Mouse (Mus musculus) kidney, postnatal 0 days (tissue): ENCODE results near the gene Dhx57. TPM values are rescaled to one million over a fixed set of nuclear protein-coding genes. Genes with fewer than 3 reads are reported as not detected.

Experiments
- ATAC-seq: fragments of 200-750 bp; cut with Nextera tagmentation; replicated peaks from 2 replicates; pipeline ENCODE4 v1.8.0; 2017; ENCODE audit warnings: low read depth, moderate number of reproducible peaks, moderate TSS enrichment, moderate library complexity; ENCODE audit not compliant: low FRiP score
- DNase-seq: peaks from one replicate; pipeline ENCODE4 v3.0.0-alpha.2; 2016; ENCODE audit warnings: low spot score
- H3K27ac ChIP-seq: fragments of 300-500 bp; sonication (generic); 2 replicates; pipeline ENCODE4 v1.5.1; 2014; ENCODE audit warnings: mild to moderate bottlenecking
- H3K27me3 ChIP-seq: fragments of 300-500 bp; sonication (generic); 2 replicates; pipeline ENCODE4 v1.6.1; 2014; ENCODE audit warnings: low read length, mixed read lengths; ENCODE audit not compliant: insufficient read depth
- H3K36me3 ChIP-seq: fragments of 300-500 bp; sonication (generic); 2 replicates; pipeline ENCODE4 v1.6.1; 2014; ENCODE audit warnings: low read length, mixed read lengths; ENCODE audit not compliant: insufficient read depth
- H3K4me1 ChIP-seq: fragments of 300-500 bp; sonication (generic); replicated peaks from 2 replicates; pipeline ENCODE4 v1.6.1; 2014; ENCODE audit warnings: antibody characterized with exemption, low read length, mixed read lengths; ENCODE audit not compliant: insufficient read depth
- H3K4me2 ChIP-seq: fragments of 300-500 bp; sonication (generic); 2 replicates; pipeline ENCODE4 v1.6.1; 2014; ENCODE audit warnings: mild to moderate bottlenecking, low read length, moderate library complexity, mixed read lengths
- H3K4me3 ChIP-seq: fragments of 300-500 bp; sonication (generic); replicated peaks from 2 replicates; pipeline ENCODE4 v1.5.1; 2014; ENCODE audit warnings: low read depth, low read length
- H3K9ac ChIP-seq: fragments of 300-500 bp; sonication (generic); 2 replicates; pipeline ENCODE4 v1.6.1; 2014; ENCODE audit warnings: low read depth, low read length
- H3K9me3 ChIP-seq: fragments of 300-500 bp; sonication (generic); replicated peaks from 2 replicates; pipeline ENCODE4 v1.6.1; 2016; ENCODE audit warnings: low read length, inconsistent platforms, mixed read lengths
- CTCF ChIP-seq: IDR thresholded peaks from 2 replicates; pipeline ENCODE4 v1.5.1; 2016; ENCODE audit warnings: antibody characterized with exemption, low read depth, mild to moderate bottlenecking, moderate library complexity
- WGBS: fragments of 180-500 bp; shearing (Covaris S2); extraction: QIAGEN DNeasy Blood & Tissue Kit; methylation state at CpG from one replicate; pipeline ENCODE4 v1.1.7; 2014; 5-methylcytosine and 5-hydroxymethylcytosine counted together
- polyA plus RNA-seq: library from polyadenylated mRNA; unstranded; fragments of >200 nt; fragmentation: Nextera tagmentation; extraction: Ambion mirVana; gene quantifications from 2 replicates; pipeline ENCODE4 v1.2.1, GENCODE M21; 2015

The Dhx57 gene
- 7.9 and 8.0 TPM in 2 replicates for polyA plus RNA-seq

DNA sequence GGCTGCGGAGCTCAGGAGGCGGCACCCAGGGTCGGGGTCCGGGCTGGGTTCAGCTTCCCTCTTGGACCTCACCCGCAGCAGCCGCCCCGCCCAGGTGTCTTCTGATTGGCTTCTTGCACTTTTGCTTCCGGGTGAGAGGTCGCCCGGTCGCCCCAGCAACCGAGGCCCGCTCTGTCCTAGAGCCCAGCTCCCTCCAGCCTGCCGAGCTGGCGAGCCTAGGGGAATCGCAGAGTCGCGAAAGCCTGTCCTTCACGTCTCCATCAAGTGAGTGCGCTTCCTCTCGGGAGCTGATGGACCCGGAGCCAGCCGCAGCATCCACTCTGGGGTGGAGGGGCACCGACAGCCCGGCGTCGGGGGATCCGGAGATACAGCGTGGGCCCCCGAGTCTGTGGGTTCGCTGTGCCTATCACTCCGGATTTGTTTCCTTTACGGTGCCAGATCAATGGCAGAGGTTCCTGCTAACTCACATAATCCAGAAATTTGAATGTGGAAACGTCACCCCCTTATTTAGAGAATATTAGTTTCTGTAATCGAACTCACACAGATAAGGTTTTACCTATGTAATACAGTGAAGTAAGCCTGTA, at the start of gene Dhx57, which contains the start of gene Morn2:
Gene Dhx57, minus strand, starts transcription at position 403 of the 584 bp plus-strand sequence.
Gene Morn2, plus strand, starts transcription at position 130 of the 584 bp plus-strand sequence.
- H3K27me3 ChIP-seq = no peaks in the 10 kb centered on the region
- no peaks in the 10 kb centered on the region for H3K9me3 ChIP-seq
- peak within 1 kb of the TSS; percentile 91 for H3K4me3 ChIP-seq
- ATAC-seq (peak; percentile 100), DNase-seq (peak; percentile 97)
- no peak for TF ChIP-seq CTCF
- H3K27ac ChIP-seq = peak within 1 kb of the TSS; percentile 79
- WGBS = under 1% methylated on average over 35 of the region's 35 CpGs
- H3K9ac ChIP-seq = peak within 1 kb of the TSS; percentile 87
- peaks cover 4% of the 10 kb centered on the region; the same call in 1 of the 2 replicates for H3K4me1 ChIP-seq
- peak within 1 kb of the TSS; percentile 86 for H3K4me2 ChIP-seq
- no peaks in the 10 kb centered on the region for H3K36me3 ChIP-seq

GRCm38 (mm10) chr17:80332386-80332785, 42.1 kb upstream of the Dhx57 start:
- Histone ChIP-seq H3K4me3 (no peak overlapping the region), H3K36me3 (no peaks in the 10 kb centered on the region), H3K27me3 (no peaks in the 10 kb centered on the region), H3K9me3 (no peaks in the 10 kb centered on the region), H3K4me1 (no peaks in the 10 kb centered on the region), H3K27ac (no peak overlapping the region), H3K9ac (no peak overlapping the region), H3K4me2 (no peak overlapping the region)
- ATAC-seq (no peak), DNase-seq (no peak)
- peak; percentile 51 for TF ChIP-seq CTCF
- WGBS = 82% methylated on average over 2 of the region's 2 CpGs

DNA sequence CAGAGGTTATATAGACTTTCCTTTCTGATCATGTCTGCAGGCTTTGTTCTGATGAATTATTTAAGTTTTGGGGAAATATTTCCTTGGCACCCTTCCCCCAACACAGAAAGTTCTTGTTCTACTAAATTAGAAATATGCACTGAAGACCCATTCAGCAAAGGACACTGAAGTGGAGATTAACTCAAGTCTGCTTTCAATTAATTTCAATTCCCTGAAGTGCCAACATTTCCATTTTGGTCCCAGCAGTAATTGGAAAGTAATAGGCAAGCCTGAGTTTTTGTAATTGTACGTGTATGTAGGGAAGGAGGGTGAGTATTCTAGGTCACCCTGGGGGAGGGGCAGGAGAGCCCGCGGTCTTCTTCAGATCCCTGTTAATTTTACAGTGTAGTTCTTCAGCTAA, 36.2 kb upstream of the Dhx57 start:
- 84% methylated on average over 3 of the region's 3 CpGs for WGBS
- no peak overlapping the region for H3K4me3 ChIP-seq
- no peaks in the 10 kb centered on the region for H3K36me3 ChIP-seq
- DNase-seq = no peak
- no peaks in the 10 kb centered on the region for H3K9me3 ChIP-seq
- no peak overlapping the region for H3K27ac ChIP-seq
- H3K27me3 ChIP-seq = no peaks in the 10 kb centered on the region
- H3K9ac ChIP-seq = no peak overlapping the region
- ATAC-seq = no peak
- H3K4me1 ChIP-seq = no peaks in the 10 kb centered on the region
- TF ChIP-seq CTCF = no peak
- no peak overlapping the region for H3K4me2 ChIP-seq

- Histone ChIP-seq H3K36me3 (no peaks in the 10 kb centered on the region), H3K9ac (no peak overlapping the region), H3K4me3 (no peak overlapping the region), H3K27ac (no peak overlapping the region), H3K4me1 (no peaks in the 10 kb centered on the region), H3K4me2 (no peak overlapping the region), H3K27me3 (no peaks in the 10 kb centered on the region), H3K9me3 (no peaks in the 10 kb centered on the region)
- WGBS = 82% methylated on average over 5 of the region's 5 CpGs
- no peak for ATAC-seq
- no peak for TF ChIP-seq CTCF
- DNase-seq = no peak
These were observed 35.2 kb upstream of the Dhx57 start for GRCm38 (mm10) chr17:80325456-80325855.

GRCm38 (mm10) chr17:80324521-80324920, 34.2 kb upstream of the Dhx57 start:
- no peak overlapping the region for H3K9ac ChIP-seq
- ATAC-seq = no peak
- WGBS = 75% methylated on average over 7 of the region's 7 CpGs
- no peaks in the 10 kb centered on the region for H3K27me3 ChIP-seq
- no peak for TF ChIP-seq CTCF
- no peaks in the 10 kb centered on the region for H3K9me3 ChIP-seq
- no peaks in the 10 kb centered on the region for H3K36me3 ChIP-seq
- no peak for DNase-seq
- H3K4me2 ChIP-seq = no peak overlapping the region
- H3K4me3 ChIP-seq = no peak overlapping the region
- H3K4me1 ChIP-seq = no peaks in the 10 kb centered on the region
- H3K27ac ChIP-seq = no peak overlapping the region

DNA sequence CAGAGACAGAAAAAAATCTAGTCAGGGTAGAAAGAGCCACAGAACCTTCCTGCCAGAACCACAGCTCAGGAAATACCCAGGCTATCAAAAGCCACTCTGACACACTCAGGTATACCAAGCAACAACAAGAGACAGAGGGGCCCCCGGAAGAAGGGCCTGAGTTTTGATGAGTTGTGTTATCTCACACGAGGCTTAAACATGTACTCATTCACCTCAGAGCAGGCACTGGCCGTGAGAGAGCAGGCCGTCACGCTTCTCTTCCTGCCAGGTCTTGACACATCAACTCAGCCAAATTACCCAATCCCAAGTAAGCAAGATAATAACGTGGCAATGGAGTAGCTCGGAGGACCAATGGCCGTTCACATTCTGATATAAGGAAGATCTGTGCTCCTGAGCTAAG, 33.4 kb upstream of the Dhx57 start:
- DNase-seq (no peak), ATAC-seq (no peak)
- Histone ChIP-seq H3K27ac (no peak overlapping the region), H3K4me3 (no peak overlapping the region), H3K9ac (no peak overlapping the region), H3K4me2 (no peak overlapping the region), H3K9me3 (no peaks in the 10 kb centered on the region), H3K36me3 (no peaks in the 10 kb centered on the region), H3K4me1 (no peaks in the 10 kb centered on the region), H3K27me3 (no peaks in the 10 kb centered on the region)
- TF ChIP-seq CTCF = no peak
- WGBS = 60% methylated on average over 8 of the region's 8 CpGs

DNA sequence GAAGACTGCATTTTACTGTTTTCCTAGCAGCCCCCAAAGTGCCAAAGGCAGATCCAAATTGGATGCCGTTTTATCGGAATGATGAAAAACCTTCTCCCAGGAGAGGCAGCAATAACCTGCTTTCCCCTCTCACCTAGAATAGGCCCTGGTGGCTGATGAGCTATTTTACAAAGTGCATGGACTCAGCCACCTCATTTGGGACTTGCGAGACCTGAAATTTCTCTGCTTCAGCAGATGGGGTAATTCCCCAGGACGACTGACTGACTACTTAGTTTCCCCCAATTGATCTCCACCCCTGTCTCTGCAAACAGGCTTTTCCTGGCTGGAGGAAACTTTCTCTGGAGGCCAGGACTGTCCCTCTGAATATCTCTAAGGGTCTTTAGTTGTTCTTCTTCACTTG, 32.7 kb upstream of the Dhx57 start:
- no peak overlapping the region for H3K4me2 ChIP-seq
- H3K9me3 ChIP-seq = no peaks in the 10 kb centered on the region
- ATAC-seq = no peak
- no peak overlapping the region for H3K9ac ChIP-seq
- no peak overlapping the region for H3K4me3 ChIP-seq
- no peaks in the 10 kb centered on the region for H3K36me3 ChIP-seq
- H3K4me1 ChIP-seq = no peaks in the 10 kb centered on the region
- H3K27ac ChIP-seq = no peak overlapping the region
- H3K27me3 ChIP-seq = no peaks in the 10 kb centered on the region
- no peak for DNase-seq
- 75% methylated on average over 4 of the region's 4 CpGs for WGBS
- no peak for TF ChIP-seq CTCF
